Mouse (Mus musculus) G1E (cell line): ENCODE data around the gene Tex36. TPM values are rescaled to one million over a fixed set of nuclear protein-coding genes. Genes with fewer than 3 reads are reported as not detected.

ENCODE experiments used
- ATAC-seq: 2 replicates; pipeline ENCODE4 v1.8.0; 2016; ENCODE audit warnings: mild to moderate bottlenecking; ENCODE audit not compliant: insufficient number of reproducible peaks, poor library complexity, low FRiP score, severe bottlenecking; ENCODE audit errors: extremely low read depth
- DNase-seq: peaks from one replicate; pipeline ENCODE4 v3.0.0; 2012; ENCODE audit warnings: low spot score
- H3K27me3 ChIP-seq: 2 replicates; pipeline ENCODE4 v1.6.1; 2012; ENCODE audit warnings: mild to moderate bottlenecking, low read length, inconsistent platforms; ENCODE audit not compliant: insufficient read depth
- H3K36me3 ChIP-seq: replicated peaks from 2 replicates; pipeline ENCODE3; 2012; ENCODE audit warnings: mild to moderate bottlenecking, inconsistent platforms
- H3K4me1 ChIP-seq: 2 replicates; pipeline ENCODE4 v1.6.1; 2012; ENCODE audit warnings: low read depth, low read length, inconsistent platforms, mixed read lengths; ENCODE audit not compliant: insufficient read depth
- H3K4me3 ChIP-seq: 2 replicates; pipeline ENCODE4 v1.5.1; 2012; ENCODE audit warnings: low read depth, mild to moderate bottlenecking, inconsistent platforms, low read length, moderate library complexity, mixed read lengths
- H3K9me3 ChIP-seq: replicated peaks from 2 replicates; pipeline ENCODE4 v1.6.1; 2012; ENCODE audit warnings: inconsistent platforms
- CTCF ChIP-seq: IDR thresholded peaks from 2 replicates; pipeline ENCODE4 v1.5.1; 2012; ENCODE audit warnings: low read depth, low read length, inconsistent platforms, mixed read lengths
- GATA1 ChIP-seq: IDR thresholded peaks from 2 replicates; pipeline ENCODE4 v1.6.1; 2012; ENCODE audit warnings: borderline replicate concordance, low read length, inconsistent platforms, mixed read lengths
- GATA2 ChIP-seq: IDR thresholded peaks from 2 replicates; pipeline ENCODE4 v1.6.1; 2012; ENCODE audit warnings: low read depth, low read length, inconsistent platforms, borderline replicate concordance
- POLR2AphosphoS5 ChIP-seq: IDR thresholded peaks from 2 replicates; pipeline ENCODE4 v1.6.1; 2012; ENCODE audit warnings: low read depth, low read length, inconsistent platforms; ENCODE audit not compliant: insufficient replicate concordance
- TAL1 ChIP-seq: conservative IDR thresholded peaks from 2 replicates; pipeline ENCODE4 v1.6.1; 2012; ENCODE audit warnings: low read depth, low read length, inconsistent platforms, mixed read lengths
- polyA plus RNA-seq: library from polyadenylated mRNA; stranded (reverse); fragments of >175 nt; gene quantifications from 2 replicates; pipeline ENCODE4 v1.2.3, GENCODE M21; 2012
- total RNA-seq, 2 experiments: library from RNA; stranded (forward) in 1 of 2; stranded (reverse) in 1 of 2; fragments of 200-1000 nt in 1 of 2; fragments of >200 nt in 1 of 2; fragmentation: Nextera tagmentation in 1 of 2; gene quantifications; 2 replicates each; pipeline ENCODE4 v1.2.3; 2014 to 2017

Tex36 gene
- total and polyA plus RNA-seq, 3 experiments, result not detected

GRCm38 (mm10) chr7:133620721-133621120 lies 18.8 kb upstream of the Tex36 start:
- Histone ChIP-seq H3K36me3 (no peaks in the 10 kb centered on the region), H3K27me3 (peaks cover 22% of the 10 kb centered on the region), H3K4me3 (no peak overlapping the region), H3K4me1 (no peaks in the 10 kb centered on the region), H3K9me3 (no peaks in the 10 kb centered on the region)
- TF ChIP-seq CTCF, result no peak
- no peak for TF ChIP-seq GATA1
- TF ChIP-seq GATA2, result no peak
- no peak for TF ChIP-seq TAL1
- no peak for TF ChIP-seq POLR2AphosphoS5
- no peak for ATAC-seq
- no peak for DNase-seq

DNA sequence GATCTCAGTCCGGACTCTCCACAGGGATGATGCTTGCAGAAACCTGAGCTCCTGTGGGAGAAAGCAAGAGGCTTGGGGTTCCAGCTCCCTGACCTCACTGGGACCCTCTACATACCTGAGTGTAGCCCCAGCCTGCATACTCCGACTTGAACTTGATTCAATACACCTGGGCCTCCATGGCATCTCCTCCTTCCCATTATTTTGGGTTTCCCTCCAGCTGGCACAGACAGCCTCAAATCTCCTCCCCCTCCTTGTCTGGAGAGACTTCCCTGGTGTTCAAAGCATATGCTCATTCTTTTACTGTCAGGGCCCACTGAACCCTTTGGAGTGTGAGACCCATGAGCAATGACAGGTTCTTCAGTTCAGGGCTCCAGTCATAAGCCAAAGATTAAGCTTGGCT lies 11.0 kb upstream of the Tex36 start:
- TF ChIP-seq POLR2AphosphoS5, result no peak
- no peak for TF ChIP-seq TAL1
- no peak for TF ChIP-seq CTCF
- no peak for TF ChIP-seq GATA2
- TF ChIP-seq GATA1, result no peak
- H3K36me3 ChIP-seq, result no peaks in the 10 kb centered on the region
- no peak for ATAC-seq
- no peaks in the 10 kb centered on the region for H3K9me3 ChIP-seq
- peaks cover 6% of the 10 kb centered on the region; the same call in 1 of the 2 replicates for H3K27me3 ChIP-seq
- peaks cover 3% of the 10 kb centered on the region; the same call in 1 of the 2 replicates for H3K4me1 ChIP-seq
- no peak overlapping the region for H3K4me3 ChIP-seq
- DNase-seq, result no peak

GRCm38 (mm10) chr7:133609585-133609984 lies 7.6 kb upstream of the Tex36 start:
- TF ChIP-seq GATA2, result no peak
- Histone ChIP-seq H3K9me3 (no peaks in the 10 kb centered on the region), H3K36me3 (no peaks in the 10 kb centered on the region), H3K4me3 (no peak overlapping the region), H3K4me1 (peaks cover 5% of the 10 kb centered on the region; the same call in 1 of the 2 replicates), H3K27me3 (0 out of 2 replicates have a peak, but pooled peaks cover 3% of the 10 kb centered on the region)
- DNase-seq (no peak), ATAC-seq (no peak)

DNA sequence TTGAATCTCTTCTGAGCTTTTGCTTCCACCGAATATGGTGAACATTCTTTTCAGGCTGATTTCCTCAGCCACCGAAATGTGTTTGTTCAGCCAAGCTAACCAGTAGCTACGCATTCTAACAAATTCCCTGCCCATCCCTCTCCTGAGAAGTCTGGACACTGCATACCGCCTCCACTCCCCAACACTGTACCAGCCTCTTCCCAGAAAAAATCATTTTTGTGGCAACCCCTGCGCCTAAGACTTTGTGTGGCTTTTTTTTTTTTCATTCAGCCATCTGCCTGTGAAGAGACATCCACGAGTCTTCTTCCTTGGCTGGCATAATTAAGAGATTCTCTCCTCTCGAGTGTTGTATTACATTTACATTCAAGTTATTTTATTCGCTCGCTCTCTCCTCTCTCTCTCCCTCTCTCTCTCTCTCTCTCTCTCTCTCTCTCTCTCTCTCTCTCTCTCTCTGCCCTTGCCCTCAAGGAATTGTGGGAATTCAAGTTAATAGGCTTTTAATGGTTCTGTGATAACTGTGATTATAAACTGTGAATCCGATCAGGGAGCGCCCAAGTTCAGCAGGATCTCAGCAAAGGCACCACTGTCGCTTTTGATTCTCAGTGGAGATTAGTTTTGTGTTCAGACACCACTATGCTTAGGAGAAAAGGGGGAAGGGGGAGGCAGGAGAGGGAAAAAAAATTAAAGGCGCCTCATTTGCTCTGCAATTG lies 6.8 kb upstream of the Tex36 start:
- H3K9me3 ChIP-seq, result no peaks in the 10 kb centered on the region
- no peak for ATAC-seq
- no peak for DNase-seq
- H3K27me3 ChIP-seq, result no peaks in the 10 kb centered on the region
- H3K36me3 ChIP-seq, result no peaks in the 10 kb centered on the region
- H3K4me3 ChIP-seq, result no peak overlapping the region
- peaks cover 5% of the 10 kb centered on the region; the same call in 1 of the 2 replicates for H3K4me1 ChIP-seq
- TF ChIP-seq POLR2AphosphoS5 (no peak), TAL1 (no peak), GATA1 (no peak), GATA2 (no peak), CTCF (no peak)

GRCm38 (mm10) chr7:133607883-133608575 lies 6.1 kb upstream of the Tex36 start:
- H3K27me3 ChIP-seq, result no peaks in the 10 kb centered on the region
- no peak for TF ChIP-seq GATA1
- TF ChIP-seq GATA2, result no peak
- no peak for TF ChIP-seq CTCF
- H3K4me1 ChIP-seq, result peaks cover 5% of the 10 kb centered on the region; the same call in 1 of the 2 replicates
- ATAC-seq (no peak), DNase-seq (no peak)
- no peaks in the 10 kb centered on the region for H3K9me3 ChIP-seq
- H3K36me3 ChIP-seq, result no peaks in the 10 kb centered on the region
- no peak overlapping the region for H3K4me3 ChIP-seq

- DNase-seq (no peak), ATAC-seq (no peak)
- TF ChIP-seq GATA2 (no peak), CTCF (no peak), GATA1 (no peak), POLR2AphosphoS5 (no peak), TAL1 (no peak)
- H3K4me3 ChIP-seq, result no peak overlapping the region
- H3K36me3 ChIP-seq, result no peaks in the 10 kb centered on the region
- peaks cover 5% of the 10 kb centered on the region; the same call in 1 of the 2 replicates for H3K4me1 ChIP-seq
- no peaks in the 10 kb centered on the region for H3K9me3 ChIP-seq
- H3K27me3 ChIP-seq, result no peaks in the 10 kb centered on the region
Observed at GRCm38 (mm10) chr7:133607331-133607730, 5.4 kb upstream of the Tex36 start.
